Mouse (Mus musculus): ENCODE results near the gene Trim24.

Trim24 gene

GRCm38 (mm10) chr6:37871137-37871851, 683 bp downstream of the Trim24 start:
- peak; percentile 55 for DNase-seq

GRCm38 (mm10) chr6:37872861-37873260, 2.2 kb downstream of the Trim24 start:
- DNase-seq: no peak

DNA sequence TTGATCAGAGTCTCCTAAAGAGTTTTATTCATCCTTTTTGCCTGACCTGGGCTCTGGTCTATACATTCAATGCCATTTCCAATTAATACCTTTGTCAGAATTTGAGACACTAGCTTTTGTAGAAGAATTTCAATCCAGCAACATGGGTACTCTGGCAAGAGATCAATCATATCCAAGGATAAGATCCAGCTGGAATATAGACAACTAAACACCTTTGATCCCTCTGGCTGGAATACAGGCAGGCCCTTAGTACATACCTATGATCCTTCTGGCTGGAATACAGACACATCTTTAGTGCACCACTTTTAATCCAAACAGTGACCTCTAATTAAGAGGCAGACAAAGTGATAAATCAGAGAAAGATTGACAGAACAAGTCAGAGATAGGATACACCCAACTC, 3.1 kb downstream of the Trim24 start:
- DNase-seq: no peak

DNA sequence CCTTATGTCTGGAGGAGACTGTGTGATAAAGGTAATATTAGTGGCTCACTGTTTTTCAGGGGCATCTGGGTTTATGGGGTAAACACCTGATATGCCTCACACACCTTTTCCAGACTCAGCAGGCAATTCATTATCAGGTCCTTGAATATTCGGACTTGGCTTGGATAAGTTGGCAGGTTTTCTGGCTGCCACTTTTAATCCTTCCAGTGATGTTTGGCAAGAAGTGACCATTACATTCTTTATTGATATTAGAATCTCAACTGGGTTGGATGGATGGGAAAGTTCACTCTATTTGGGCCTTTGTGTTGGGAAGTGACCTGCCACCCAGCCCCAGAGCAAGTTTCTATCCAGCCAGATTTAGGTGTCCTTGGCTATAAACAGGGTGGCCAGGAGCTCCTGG, 7.6 kb downstream of the Trim24 start:
- DNase-seq: no peak

DNA sequence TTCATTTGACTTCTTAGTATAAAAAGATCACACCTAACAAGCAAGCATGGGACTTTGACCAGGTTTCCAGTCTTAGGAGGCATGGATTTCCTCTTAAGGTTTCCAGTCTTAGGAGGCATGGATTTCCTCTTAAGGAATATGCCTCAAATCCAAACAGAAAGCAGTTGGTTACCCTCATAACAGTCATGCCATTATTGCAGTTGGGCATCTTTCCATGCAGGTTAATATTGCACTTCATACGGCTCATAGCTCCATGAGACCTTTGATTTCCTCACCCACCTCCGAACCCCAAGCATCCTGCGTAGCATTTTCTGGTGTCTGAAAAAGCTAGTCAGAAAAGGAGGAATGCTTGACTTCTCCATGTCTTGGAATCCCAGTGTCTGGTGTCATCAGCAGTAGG, 10.0 kb downstream of the Trim24 start:
- no peak for DNase-seq

- DNase-seq: no peak
These were observed 23.0 kb downstream of the Trim24 start for GRCm38 (mm10) chr6:37893586-37893985.

DNA sequence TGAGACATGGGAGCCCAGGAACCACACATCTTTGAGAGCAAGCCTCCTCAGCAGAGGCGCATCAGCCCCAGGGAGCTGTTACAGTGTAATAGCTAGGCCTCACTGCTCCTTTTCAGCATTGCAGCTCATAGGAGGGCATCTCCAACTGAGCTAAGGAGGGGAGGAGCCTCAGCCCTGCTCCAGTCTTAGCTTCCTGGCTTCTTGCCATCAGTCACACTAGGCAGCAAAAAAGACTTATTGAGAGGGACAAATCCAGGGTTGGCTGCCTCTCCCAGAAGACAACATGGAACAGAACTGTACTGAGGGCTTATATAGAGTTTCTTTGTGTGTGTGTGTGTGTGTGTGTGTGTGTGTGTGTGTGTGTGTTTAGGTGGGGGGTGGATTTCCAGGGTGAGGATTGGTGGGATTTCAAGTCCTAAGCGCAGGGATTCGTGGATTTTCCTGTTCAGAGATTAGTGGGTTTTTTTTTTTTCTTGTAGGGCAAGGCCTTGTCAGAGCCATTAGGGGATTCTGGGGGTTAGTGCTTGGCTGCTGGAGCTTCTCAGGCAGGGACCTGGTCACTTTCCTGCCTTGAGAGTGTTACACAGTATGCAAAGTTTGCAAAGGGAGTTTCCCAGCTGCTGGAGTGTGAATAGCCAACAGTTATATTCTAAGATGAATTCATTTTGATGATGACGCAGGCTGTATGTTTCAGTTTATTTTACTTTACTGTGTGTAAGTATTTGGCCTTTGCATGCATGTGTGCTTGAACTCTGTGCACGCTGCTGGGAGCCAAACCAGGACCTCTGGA, 25.2 kb downstream of the Trim24 start:
- peak; percentile 20 for DNase-seq

GRCm38 (mm10) chr6:37900221-37900620, 29.6 kb downstream of the Trim24 start:
- DNase-seq: no peak

GRCm38 (mm10) chr6:37901791-37902190, 31.2 kb downstream of the Trim24 start:
- DNase-seq: no peak

DNA sequence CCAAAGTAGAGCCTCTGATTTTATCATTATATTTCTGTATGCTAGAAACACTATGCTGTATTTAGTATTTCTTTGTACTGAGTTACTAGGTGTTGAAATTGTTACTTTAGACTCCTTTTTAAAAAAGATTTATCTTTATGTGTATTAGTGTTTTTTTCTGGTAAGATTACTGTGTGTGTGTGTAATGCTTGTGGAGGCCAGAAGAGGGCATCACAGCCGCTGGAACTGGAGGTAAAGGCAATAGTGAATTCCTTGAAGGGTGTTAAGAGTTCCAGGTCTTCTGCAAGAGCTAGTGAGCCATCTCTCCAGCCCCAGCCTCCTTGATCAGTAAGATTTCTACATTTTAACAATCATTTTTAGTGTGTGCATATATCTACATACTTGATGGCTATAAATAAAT, 33.2 kb downstream of the Trim24 start:
- DNase-seq: no peak

DNA sequence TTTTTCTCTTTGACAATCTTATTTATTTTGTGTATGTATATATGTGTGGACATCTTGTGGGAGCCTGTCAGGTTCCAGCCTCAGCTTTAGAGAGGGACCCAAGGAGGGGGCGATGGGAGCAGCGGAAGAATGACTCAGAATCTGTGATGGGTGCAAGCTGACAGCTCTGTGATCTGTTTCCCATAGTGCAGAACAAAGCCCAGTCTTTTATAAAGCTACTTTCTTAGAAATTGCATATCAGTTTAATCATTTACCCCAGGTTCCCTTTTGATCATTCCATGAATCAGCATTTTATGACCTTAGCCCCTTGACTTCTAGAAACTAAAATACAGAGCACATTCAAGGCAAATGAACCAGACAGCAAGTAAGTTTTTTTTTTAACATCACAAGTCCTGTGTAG, 42.9 kb downstream of the Trim24 start:
- no peak for DNase-seq

DNA sequence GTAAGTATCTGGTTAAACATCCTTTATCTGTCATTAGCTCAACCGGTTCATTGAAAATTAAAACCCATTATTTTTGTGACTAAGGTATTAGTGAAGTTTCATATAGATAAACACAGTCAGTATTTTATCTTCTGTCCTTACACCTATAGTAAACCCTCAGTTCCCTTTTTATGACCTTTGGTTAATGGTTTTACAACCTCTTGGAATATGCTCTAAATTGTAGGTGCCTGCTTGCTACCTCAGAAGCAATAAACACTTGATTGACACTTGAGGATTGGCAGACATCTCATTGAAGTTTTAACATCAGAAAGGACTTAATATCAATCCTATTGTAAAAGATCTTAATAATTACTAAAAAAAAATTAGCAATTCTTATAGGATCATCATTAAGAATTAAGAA, 54.5 kb downstream of the Trim24 start:
- DNase-seq: no peak

- no peak for DNase-seq
These were observed 56.1 kb downstream of the Trim24 start for GRCm38 (mm10) chr6:37926751-37927150.

- no peak for DNase-seq
These were observed 65.9 kb downstream of the Trim24 start for GRCm38 (mm10) chr6:37936498-37936897.

- no peak for DNase-seq
These were observed 80.7 kb downstream of the Trim24 start for GRCm38 (mm10) chr6:37951306-37951705.

DNA sequence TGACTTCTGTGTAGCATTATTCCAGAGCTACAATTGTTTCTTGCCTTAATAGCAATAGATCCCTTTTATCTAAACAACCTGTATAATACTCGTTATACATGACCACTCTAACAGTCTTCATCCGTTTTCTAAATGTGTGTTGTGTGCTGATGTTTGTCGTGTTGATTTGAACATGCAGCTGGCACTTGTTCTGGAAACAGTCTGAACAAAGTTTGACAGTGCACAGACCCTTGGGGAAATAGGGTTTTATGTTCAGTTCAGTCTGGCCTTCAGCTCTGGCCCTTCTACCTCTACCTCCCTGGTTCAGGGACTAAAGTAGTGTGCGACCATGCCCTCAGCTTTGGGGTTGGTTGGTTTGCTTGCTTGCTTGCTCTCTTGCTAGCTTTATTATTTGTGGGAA, 96.8 kb downstream of the Trim24 start:
- DNase-seq: no peak

DNA sequence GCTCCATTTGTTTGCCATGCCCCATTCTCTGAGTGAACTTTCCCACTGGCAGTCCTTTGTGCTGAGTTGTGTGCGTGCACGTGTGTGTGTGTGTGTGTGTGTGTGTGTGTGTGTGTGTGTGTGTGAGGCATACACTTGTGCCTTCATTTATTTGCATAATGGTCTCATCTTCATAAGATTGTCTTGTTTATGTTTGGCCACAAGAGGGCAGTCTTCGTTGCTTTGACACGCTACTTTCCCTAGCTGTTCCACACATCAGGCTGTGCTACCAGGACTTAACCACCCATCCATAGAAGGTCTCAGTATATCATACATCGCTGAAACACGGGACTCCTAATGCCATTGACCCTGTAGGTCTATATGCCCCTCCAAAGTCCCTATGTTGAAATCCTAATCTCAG, 136.8 kb downstream of the Trim24 start:
- DNase-seq: peak; percentile 45

- DNase-seq: no peak
These were observed 142.2 kb downstream of the Trim24 start for GRCm38 (mm10) chr6:38012829-38013228.

Measured in right cerebral cortex, adult 18-20 months (tissue).